ENCODE assay signal across 8 mouse cellular contexts in genomic region chr5:112493492-112493891, GRCm38 (mm10). TPM values are rescaled to one million over a fixed set of nuclear protein-coding genes. Genes with fewer than 3 reads are reported as not detected.
DNase-seq lines count a peak whose midpoint lies in the region; ATAC-seq lines count a peak whose summit lies in the region.

No protein-coding gene starts in this region.

- 36% methylated on average over 11 of the region's 11 CpGs for WGBS in kidney, embryonic 15.5 days
- WGBS in heart, embryonic 14.5 days, result 23% methylated on average over 11 of the region's 11 CpGs
- 31% methylated on average over 11 of the region's 11 CpGs for WGBS in neural tube, embryonic 14.5 days

- H3K27ac ChIP-seq in kidney, embryonic 15.5 days, result no peak overlapping the region
- H3K27ac ChIP-seq in heart, embryonic 14.5 days (replicated peaks in 1 of 2; ENCODE audit: control insufficient read depth in 1 of 2, insufficient read depth in 1 of 2, low read depth in 2 of 2, low read length in 2 of 2), result no peak overlapping the region
- no peak overlapping the region for H3K27ac ChIP-seq in neural tube, embryonic 14.5 days (ENCODE audit: low read depth, low read length)

- no peaks in the 10 kb centered on the region for H3K27me3 ChIP-seq in kidney, embryonic 15.5 days
- H3K27me3 ChIP-seq in heart, embryonic 14.5 days (ENCODE audit: control insufficient read depth, insufficient read depth, low read length), result peaks cover 3% of the 10 kb centered on the region
- H3K27me3 ChIP-seq in neural tube, embryonic 14.5 days (ENCODE audit: control insufficient read depth, insufficient read depth, low read length), result no peaks in the 10 kb centered on the region

- no peaks in the 10 kb centered on the region for H3K36me3 ChIP-seq in kidney, embryonic 15.5 days
- H3K36me3 ChIP-seq in heart, embryonic 14.5 days (ENCODE audit: control insufficient read depth, insufficient read depth, low read length), result no peaks in the 10 kb centered on the region
- H3K36me3 ChIP-seq in neural tube, embryonic 14.5 days (ENCODE audit: control insufficient read depth, insufficient read depth, low read length), result no peaks in the 10 kb centered on the region

- DNase-seq in kidney, adult 11 months, result no peak
- DNase-seq in embryo, embryonic 11 days, result peak; percentile 74
- DNase-seq in left cerebral cortex, adult 8-10 months (ENCODE audit: low spot score in 2 of 2), result peak; percentile 21 to 59
- DNase-seq in adipocyte (ENCODE audit: low spot score), result no peak
- no peak for DNase-seq in urinary bladder, adult 18-20 months (ENCODE audit: low spot score in 2 of 2)

- no peak overlapping the region for H3K4me3 ChIP-seq in kidney, embryonic 15.5 days (replicated peaks)
- no peak overlapping the region for H3K4me3 ChIP-seq in heart, embryonic 14.5 days (ENCODE audit: control insufficient read depth in 1 of 2, insufficient read depth in 1 of 2, low read depth in 1 of 2, low read length in 2 of 2)
- no peak overlapping the region for H3K4me3 ChIP-seq in neural tube, embryonic 14.5 days (ENCODE audit: low read depth, low read length)

- 0 out of 2 replicates have a peak overlapping the region, but pooled peaks have one; percentile 5 for H3K4me2 ChIP-seq in kidney, embryonic 15.5 days
- H3K4me2 ChIP-seq in heart, embryonic 14.5 days (ENCODE audit: low read length), result no peak overlapping the region
- H3K4me2 ChIP-seq in neural tube, embryonic 14.5 days (ENCODE audit: low read depth, low read length), result no peak overlapping the region

- H3K4me1 ChIP-seq in kidney, embryonic 15.5 days, result peaks cover 3% of the 10 kb centered on the region; the same call in 1 of the 2 replicates
- H3K4me1 ChIP-seq in heart, embryonic 14.5 days (ENCODE audit: control insufficient read depth in 2 of 2, insufficient read depth in 2 of 2, low read length in 2 of 2), result peaks cover 0 to 3% of the 10 kb centered on the region in 2 experiments; a peak in 1 of 4 replicates
- peaks cover 4% of the 10 kb centered on the region; the same call in 1 of the 2 replicates for H3K4me1 ChIP-seq in neural tube, embryonic 14.5 days (ENCODE audit: control insufficient read depth, insufficient read depth, low read length)

- no peaks in the 10 kb centered on the region for H3K9me3 ChIP-seq in kidney, embryonic 15.5 days (replicated peaks)
- H3K9me3 ChIP-seq in heart, embryonic 14.5 days (ENCODE audit: control insufficient read depth, low read length), result no peaks in the 10 kb centered on the region
- H3K9me3 ChIP-seq in neural tube, embryonic 14.5 days (ENCODE audit: control insufficient read depth, low read length), result no peaks in the 10 kb centered on the region

- peak; percentile 67; the same call in 1 of the 2 replicates for ATAC-seq in kidney, embryonic 15.5 days (replicated peaks; ENCODE audit: low FRiP score)
- ATAC-seq in heart, embryonic 14.5 days (ENCODE audit: insufficient number of reproducible peaks, insufficient read depth, low FRiP score, low read depth), result peak; percentile 15; the same call in 1 of the 2 replicates
- peak; percentile 29; the same call in 1 of the 2 replicates for ATAC-seq in neural tube, embryonic 14.5 days (ENCODE audit: low read depth)

- no peak overlapping the region for H3K9ac ChIP-seq in kidney, embryonic 15.5 days
- no peak overlapping the region for H3K9ac ChIP-seq in heart, embryonic 14.5 days (ENCODE audit: low read length)
- no peak overlapping the region for H3K9ac ChIP-seq in neural tube, embryonic 14.5 days (replicated peaks; ENCODE audit: low read depth, low read length)

RNA-seq across cellular contexts. Expression of gene Gm6588, which starts 44.3 kb away (rescaled TPM):
- polyA plus RNA-seq in kidney, embryonic 15.5 days (2015; fragmentation: Nextera tagmentation; extraction: Ambion mirVana), result not detected in 2 replicates
- polyA plus RNA-seq in heart, embryonic 14.5 days (2014; fragmentation: Nextera tagmentation; extraction: Ambion mirVana), result not detected in 2 replicates
- total RNA-seq in left cerebral cortex, adult 8-10 months (2022), result not detected
- 0.37 and 0.71 TPM in 2 replicates for polyA plus RNA-seq in neural tube, embryonic 14.5 days (2014; fragmentation: Nextera tagmentation; extraction: Ambion mirVana)

Comparison
In these comparisons a context has a peak if more than half of its experiments do, and no peak if none do; other contexts are left out.
1. ATAC-seq: peak in every context shown above with its lines; median percentile 67 in kidney, embryonic 15.5 days; 29 in neural tube, embryonic 14.5 days; 15 in heart, embryonic 14.5 days.
2. DNase-seq: peak in embryo, embryonic 11 days (single experiment) and left cerebral cortex, adult 8-10 months (2 of 2); none in kidney, adult 11 months (single experiment), adipocyte (single experiment) and urinary bladder, adult 18-20 months (0 of 2).